Mouse (Mus musculus) CH12.LX (cell line): Measurements from ENCODE around the gene Mrpl14. TPM values are rescaled to one million over a fixed set of nuclear protein-coding genes. Genes with fewer than 3 reads are reported as not detected.

Source experiments
- DNase-seq: peaks from one replicate; pipeline ENCODE4 v3.0.0-alpha.2; 2013; ENCODE audit errors: extremely low read depth
- H3K27ac ChIP-seq: 2 replicates; pipeline ENCODE4 v1.5.1; 2012; ENCODE audit warnings: low read depth, mild to moderate bottlenecking, control low read depth, moderate library complexity; ENCODE audit not compliant: insufficient read depth
- H3K27me3 ChIP-seq: replicated peaks from 2 replicates; pipeline ENCODE3; 2012; ENCODE audit warnings: inconsistent platforms
- H3K36me3 ChIP-seq, 2 experiments: replicated peaks in 1 of 2; 2 replicates each; pipeline versions ENCODE3 to v1.6.1; 2012; ENCODE audit warnings: inconsistent platforms in 1 of 2, low read length in 1 of 2, mild to moderate bottlenecking in 1 of 2, mixed read lengths in 1 of 2, moderate library complexity in 1 of 2; ENCODE audit not compliant: control insufficient read depth in 1 of 2, insufficient read depth in 1 of 2
- H3K4me1 ChIP-seq, 2 experiments: 2 replicates each; pipeline ENCODE4 v1.6.1; 2012; ENCODE audit warnings: inconsistent platforms in 1 of 2, moderate library complexity in 1 of 2; ENCODE audit not compliant: insufficient read depth in 2 of 2, control insufficient read depth in 1 of 2
- H3K4me2 ChIP-seq: 2 replicates; pipeline ENCODE4 v1.6.1; 2012; ENCODE audit warnings: low read depth, mild to moderate bottlenecking, control low read depth; ENCODE audit not compliant: poor library complexity, insufficient read depth, severe bottlenecking
- H3K4me3 ChIP-seq, 3 experiments: fragments of 150-350 bp in 1 of 3; sonication (generic) in 1 of 3; replicated peaks in 1 of 3; 2 replicates each; pipeline versions ENCODE3 to v1.5.1; 2011 to 2012; ENCODE audit warnings: low read depth in 2 of 3, low read length in 2 of 3, mild to moderate bottlenecking in 2 of 3, moderate library complexity in 2 of 3, control low read depth in 1 of 3, improper control_type of control experiment in 1 of 3, inconsistent platforms in 1 of 3, mixed read lengths in 1 of 3; ENCODE audit not compliant: poor library complexity in 1 of 3
- H3K79me2 ChIP-seq: replicated peaks from 2 replicates; pipeline ENCODE4 v1.6.1; 2012; ENCODE audit warnings: mild to moderate bottlenecking, moderate library complexity; ENCODE audit not compliant: control insufficient read depth, poor library complexity, insufficient read depth, severe bottlenecking; ENCODE audit errors: extremely low read depth
- H3K9ac ChIP-seq: 2 replicates; pipeline ENCODE4 v1.6.1; 2012; ENCODE audit warnings: low read depth, mild to moderate bottlenecking, control low read depth, moderate library complexity; ENCODE audit not compliant: insufficient read depth
- H3K9me3 ChIP-seq: replicated peaks from 2 replicates; pipeline ENCODE3; 2012; ENCODE audit warnings: low read length, inconsistent platforms, mixed read lengths
- BHLHE40 ChIP-seq: IDR thresholded peaks from 2 replicates; pipeline ENCODE4 v1.6.1; 2011; ENCODE audit warnings: mild to moderate bottlenecking, low read depth, low read length, improper control_type of control experiment
- CHD1 ChIP-seq: IDR thresholded peaks from 2 replicates; pipeline ENCODE4 v1.6.1; 2012; ENCODE audit warnings: low read depth, low read length, improper control_type of control experiment, inconsistent platforms
- CHD2 ChIP-seq: IDR thresholded peaks from 2 replicates; pipeline ENCODE4 v1.6.1; 2011; ENCODE audit warnings: low read length, improper control_type of control experiment
- CTCF ChIP-seq, 2 experiments: IDR thresholded peaks in 1 of 2; conservative IDR thresholded peaks in 1 of 2; 2 replicates each; pipeline ENCODE4 v1.5.1; 2011 to 2012; ENCODE audit warnings: low read depth in 2 of 2, low read length in 2 of 2, improper control_type of control experiment in 1 of 2, inconsistent platforms in 1 of 2, mild to moderate bottlenecking in 1 of 2, moderate library complexity in 1 of 2
- E2F4 ChIP-seq: IDR thresholded peaks from 2 replicates; pipeline ENCODE4 v1.6.1; 2011; ENCODE audit warnings: low read depth, low read length, improper control_type of control experiment; ENCODE audit not compliant: insufficient replicate concordance
- ELF1 ChIP-seq: IDR thresholded peaks from 2 replicates; pipeline ENCODE4 v1.6.1; 2014; ENCODE audit warnings: low read depth, mild to moderate bottlenecking, inconsistent platforms, low read length, improper control_type of control experiment
- EP300 ChIP-seq: IDR thresholded peaks from 2 replicates; pipeline ENCODE4 v1.6.1; 2011; ENCODE audit warnings: low read length, improper control_type of control experiment
- ETS1 ChIP-seq: conservative IDR thresholded peaks from 2 replicates; pipeline ENCODE4 v1.6.1; 2012; ENCODE audit warnings: low read depth, mild to moderate bottlenecking, inconsistent platforms, low read length, improper control_type of control experiment, moderate library complexity
- GABPA ChIP-seq: IDR thresholded peaks from 2 replicates; pipeline ENCODE4 v1.6.1; 2012; ENCODE audit warnings: low read depth, low read length, improper control_type of control experiment, inconsistent platforms; ENCODE audit not compliant: insufficient replicate concordance
- HCFC1 ChIP-seq: IDR thresholded peaks from 2 replicates; pipeline ENCODE4 v1.6.1; 2012; ENCODE audit warnings: low read depth, mild to moderate bottlenecking, inconsistent platforms, low read length, improper control_type of control experiment
- IRF4 ChIP-seq: IDR thresholded peaks from 2 replicates; pipeline ENCODE4 v1.6.1; 2014; ENCODE audit warnings: low read depth, mild to moderate bottlenecking, inconsistent platforms, low read length, improper control_type of control experiment
- JUN ChIP-seq: IDR thresholded peaks from 2 replicates; pipeline ENCODE4 v1.6.1; 2011; ENCODE audit warnings: low read depth, mild to moderate bottlenecking, low read length, improper control_type of control experiment, moderate library complexity; ENCODE audit not compliant: insufficient read depth
- JUND ChIP-seq: conservative IDR thresholded peaks from 2 replicates; pipeline ENCODE4 v1.6.1; 2011; ENCODE audit warnings: low read depth, low read length, improper control_type of control experiment
- KAT2A ChIP-seq: IDR thresholded peaks from 2 replicates; pipeline ENCODE4 v1.6.1; 2012; ENCODE audit warnings: low read length, improper control_type of control experiment, inconsistent platforms; ENCODE audit not compliant: insufficient replicate concordance
- MAFK ChIP-seq: IDR thresholded peaks from 2 replicates; pipeline ENCODE4 v1.6.1; 2011; ENCODE audit warnings: low read length, improper control_type of control experiment; ENCODE audit not compliant: insufficient replicate concordance
- MAX ChIP-seq: IDR thresholded peaks from 2 replicates; pipeline ENCODE4 v1.6.1; 2011; ENCODE audit warnings: low read length, improper control_type of control experiment
- MAZ ChIP-seq: IDR thresholded peaks from 2 replicates; pipeline ENCODE4 v1.6.1; 2012; ENCODE audit warnings: low read depth, mild to moderate bottlenecking, inconsistent platforms, low read length, improper control_type of control experiment, moderate library complexity
- MEF2A ChIP-seq: IDR thresholded peaks from 2 replicates; pipeline ENCODE4 v1.6.1; 2014; ENCODE audit warnings: low read depth, mild to moderate bottlenecking, inconsistent platforms, low read length, improper control_type of control experiment, borderline replicate concordance
- MXI1 ChIP-seq: IDR thresholded peaks from 2 replicates; pipeline ENCODE4 v1.6.1; 2011; ENCODE audit warnings: mild to moderate bottlenecking, low read depth, low read length, improper control_type of control experiment
- MYC ChIP-seq: IDR thresholded peaks from 2 replicates; pipeline ENCODE4 v1.6.1; 2011; ENCODE audit warnings: low read depth, mild to moderate bottlenecking, improper control_type of control experiment, low read length
- NELFE ChIP-seq: IDR thresholded peaks from 2 replicates; pipeline ENCODE4 v1.6.1; 2011; ENCODE audit warnings: low read depth, low read length, improper control_type of control experiment
- NRF1 ChIP-seq: IDR thresholded peaks from 2 replicates; pipeline ENCODE4 v1.6.1; 2014; ENCODE audit warnings: low read depth, mild to moderate bottlenecking, inconsistent platforms, low read length, improper control_type of control experiment, moderate library complexity
- PAX5 ChIP-seq: IDR thresholded peaks from 2 replicates; pipeline ENCODE4 v1.6.1; 2012; ENCODE audit warnings: low read length, inconsistent platforms, mixed read lengths
- POLR2A ChIP-seq: IDR thresholded peaks from 2 replicates; pipeline ENCODE4 v1.6.1; 2011; ENCODE audit warnings: low read depth, mild to moderate bottlenecking, improper control_type of control experiment, low read length
- POLR2AphosphoS2 ChIP-seq: IDR thresholded peaks from 2 replicates; pipeline ENCODE4 v1.6.1; 2011; ENCODE audit warnings: low read depth, low read length, improper control_type of control experiment
- RAD21 ChIP-seq: IDR thresholded peaks from 2 replicates; pipeline ENCODE4 v1.6.1; 2011; ENCODE audit warnings: low read depth, mild to moderate bottlenecking, low read length, improper control_type of control experiment, moderate library complexity
- RCOR1 ChIP-seq: conservative IDR thresholded peaks from 2 replicates; pipeline ENCODE4 v1.6.1; 2012; ENCODE audit warnings: low read depth, mild to moderate bottlenecking, inconsistent platforms, low read length, improper control_type of control experiment
- SIN3A ChIP-seq: IDR thresholded peaks from 2 replicates; pipeline ENCODE4 v1.6.1; 2012; ENCODE audit warnings: low read length, improper control_type of control experiment, inconsistent platforms
- SMC3 ChIP-seq: IDR thresholded peaks from 2 replicates; pipeline ENCODE4 v1.6.1; 2011; ENCODE audit warnings: low read depth, low read length, improper control_type of control experiment
- TBP ChIP-seq: conservative IDR thresholded peaks from 2 replicates; pipeline ENCODE4 v1.6.1; 2011; ENCODE audit warnings: low read depth, low read length, improper control_type of control experiment
- TCF12 ChIP-seq: IDR thresholded peaks from 2 replicates; pipeline ENCODE4 v1.6.1; 2014; ENCODE audit warnings: low read depth, mild to moderate bottlenecking, inconsistent platforms, low read length, improper control_type of control experiment
- UBTF ChIP-seq: IDR thresholded peaks from 2 replicates; pipeline ENCODE4 v1.6.1; 2012; ENCODE audit warnings: low read depth, mild to moderate bottlenecking, inconsistent platforms, low read length, improper control_type of control experiment, moderate library complexity
- USF1 ChIP-seq: IDR thresholded peaks from 2 replicates; pipeline ENCODE4 v1.6.1; 2014; ENCODE audit warnings: low read depth, mild to moderate bottlenecking, inconsistent platforms, low read length, improper control_type of control experiment
- USF2 ChIP-seq: conservative IDR thresholded peaks from 2 replicates; pipeline ENCODE4 v1.6.1; 2011; ENCODE audit warnings: low read depth, low read length, improper control_type of control experiment
- ZC3H11A ChIP-seq: IDR thresholded peaks from 2 replicates; pipeline ENCODE4 v1.6.1; 2012; ENCODE audit warnings: low read depth, mild to moderate bottlenecking, inconsistent platforms, low read length, improper control_type of control experiment
- ZKSCAN1 ChIP-seq: IDR thresholded peaks from 2 replicates; pipeline ENCODE4 v1.6.1; 2012; ENCODE audit warnings: low read depth, inconsistent platforms, low read length, improper control_type of control experiment, borderline replicate concordance
- ZMIZ1 ChIP-seq: IDR thresholded peaks from 2 replicates; pipeline ENCODE4 v1.6.1; 2012; ENCODE audit warnings: low read depth, mild to moderate bottlenecking, inconsistent platforms, low read length, improper control_type of control experiment
- ZNF384 ChIP-seq: IDR thresholded peaks from 2 replicates; pipeline ENCODE4 v1.6.1; 2012; ENCODE audit warnings: low read depth, low read length, improper control_type of control experiment, inconsistent platforms
- dilution Hi-C: fragments of 300-500 bp; cut with MboI; formaldehyde crosslinking; loops from 2 replicates; pipeline ENCODE4 v1.14.3; 2020; ENCODE audit warnings: low sequenced_read_pairs; ENCODE audit not compliant: extremely low pct_unique_long_range_greater_than_20kb, extremely low pct_ligation_motif_present
- in situ Hi-C: fragments of 300-500 bp; cut with MboI; formaldehyde crosslinking; loops from 3 replicates; pipeline ENCODE4 v1.14.3; 2019; ENCODE audit warnings: low sequenced_read_pairs, low pct_ligation_motif_present, low pct_unique_long_range_greater_than_20kb, mixed read lengths
- polyA plus RNA-seq: library from polyadenylated mRNA; unstranded; fragments of >175 nt; gene quantifications from 2 replicates; pipeline ENCODE4 v1.2.1, GENCODE M21; 2012; ENCODE audit warnings: low read depth; ENCODE audit not compliant: insufficient read length
- total RNA-seq, 2 experiments: library from RNA; depleted of rRNA; stranded (reverse); fragments of 300-350 nt in 1 of 2; fragments of >200 nt in 1 of 2; gene quantifications; 2 replicates each; pipeline ENCODE4 v1.2.3; 2012 to 2014

The Mrpl14 gene
- total and polyA plus RNA-seq, 3 experiments, result 46.1 to 62.5 (median 56.9) TPM

DNA sequence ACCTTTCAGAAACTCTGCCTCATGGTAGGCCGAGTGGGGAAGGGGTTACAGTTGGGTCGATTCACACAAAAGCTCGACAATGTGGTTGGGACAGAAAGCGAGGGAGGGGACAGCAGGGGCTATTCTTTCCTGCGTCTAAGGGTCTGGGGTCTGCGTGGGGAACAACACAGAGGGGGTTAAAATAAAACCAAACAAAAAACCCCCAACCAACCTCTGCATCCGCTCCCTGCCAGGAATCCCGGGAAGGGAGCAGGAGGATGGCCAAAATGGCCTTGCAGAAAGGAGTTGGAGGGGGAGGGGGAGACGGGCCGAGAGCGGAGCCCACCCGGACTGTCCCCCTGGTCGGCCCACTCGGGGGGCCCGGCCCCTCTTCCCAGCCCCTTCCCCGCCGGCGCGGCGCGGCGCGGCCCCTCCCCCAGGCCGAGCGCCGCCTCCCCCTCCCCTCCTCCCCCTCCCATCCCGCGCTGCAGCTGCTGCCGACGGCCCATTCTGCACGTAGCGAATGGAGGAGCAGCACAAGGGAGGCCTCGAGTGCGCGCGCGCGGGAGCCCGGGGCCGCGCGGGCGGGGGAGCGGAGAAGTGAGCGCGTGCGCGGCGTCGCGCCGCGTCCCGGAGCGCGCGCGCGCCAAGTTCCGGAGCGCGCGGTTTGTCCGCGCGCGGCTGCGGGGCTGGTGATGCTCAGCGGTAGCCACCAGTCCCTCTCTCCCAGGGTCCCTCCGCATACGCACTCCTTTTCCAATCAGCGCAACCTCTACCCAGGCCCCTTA is 50.4 kb downstream of the Mrpl14 start:
- Histone ChIP-seq H3K27ac (no peak overlapping the region), H3K4me2 (peak overlapping the region; percentile 58), H3K4me1 (peaks cover 2 to 17% of the 10 kb centered on the region in 2 experiments), H3K9ac (peak overlapping the region; percentile 62; the same call in 1 of the 2 replicates), H3K36me3 (no peaks in the 10 kb centered on the region), H3K79me2 (no peaks in the 10 kb centered on the region), H3K27me3 (peaks cover 80% of the 10 kb centered on the region), H3K4me3 (peak overlapping the region; percentile 55 to 58 (median 57)), H3K9me3 (no peaks in the 10 kb centered on the region)
- DNase-seq, result peak; percentile 73
- dilution Hi-C loops (no loop called here), in situ Hi-C loops (loop anchor here (5.0 to 10.0 kb wide), 2 partner anchors 296 to 378 kb away; partner anchors contain the start of genes Mrps18a and Vegfa)
- TF ChIP-seq GABPA, result no peak
- TF ChIP-seq TBP, result no peak
- TF ChIP-seq KAT2A, result no peak
- no peak for TF ChIP-seq BHLHE40
- TF ChIP-seq MAFK, result no peak
- no peak for TF ChIP-seq RAD21
- TF ChIP-seq ZKSCAN1, result no peak
- no peak for TF ChIP-seq MAX
- TF ChIP-seq SMC3, result no peak
- TF ChIP-seq ZC3H11A, result no peak
- peak; percentile 47; the same call in 1 of the 2 replicates for TF ChIP-seq POLR2A
- no peak for TF ChIP-seq PAX5
- no peak for TF ChIP-seq USF2
- TF ChIP-seq NRF1, result peak; percentile 85
- no peak for TF ChIP-seq MEF2A
- peak; percentile 48; the same call in 1 of the 2 replicates for TF ChIP-seq ELF1
- TF ChIP-seq E2F4, result no peak
- no peak for TF ChIP-seq MYC
- no peak for TF ChIP-seq POLR2AphosphoS2
- TF ChIP-seq JUN, result no peak
- TF ChIP-seq ZNF384, result no peak
- no peak for TF ChIP-seq USF1
- peak; percentile 51; the same call in 1 of the 2 replicates for TF ChIP-seq NELFE
- TF ChIP-seq HCFC1, result no peak; the same call in 1 of the 2 replicates
- no peak for TF ChIP-seq JUND
- no peak for TF ChIP-seq CTCF (conservative IDR thresholded peaks at IDR 0.05 in 1 of 2, IDR thresholded peaks at IDR 0.05 in 1 of 2; ENCODE audit: low read depth in 2 of 2, low read length in 2 of 2)
- TF ChIP-seq CHD2, result peak; percentile 64
- peak; percentile 71; the same call in 1 of the 2 replicates for TF ChIP-seq MAZ
- no peak for TF ChIP-seq SIN3A
- peak; percentile 59 for TF ChIP-seq TCF12
- no peak for TF ChIP-seq EP300
- TF ChIP-seq UBTF, result no peak
- TF ChIP-seq RCOR1, result no peak
- no peak for TF ChIP-seq IRF4
- no peak for TF ChIP-seq MXI1
- no peak for TF ChIP-seq CHD1
- TF ChIP-seq ZMIZ1, result no peak
- TF ChIP-seq ETS1, result no peak
